Comparison of ENCODE assay signal across 29 mouse cellular contexts in genomic region chr7:79414449-79415375, GRCm38 (mm10). TPM values are rescaled to one million over a fixed set of nuclear protein-coding genes. Genes with fewer than 3 reads are reported as not detected.
DNase-seq lines count a peak whose midpoint lies in the region; ATAC-seq lines count a peak whose summit lies in the region.
"Had no signal": no experiment of that assay in that cellular context is flagged by ENCODE, and none has a peak within 500 bp of the region (broad histone marks: within the 10 kb centered on the region; RNA-seq: fewer than 3 reads in every experiment).

No protein-coding gene starts in this region.

- no peak overlapping the region for H3K9ac ChIP-seq in embryonic facial prominence, embryonic 14.5 days (ENCODE audit: low read depth, low read length)
- H3K9ac ChIP-seq in limb, embryonic 15.5 days, result no peak overlapping the region
- H3K9ac ChIP-seq in stomach, embryonic 16.5 days (ENCODE audit: low read length), result no peak overlapping the region
- H3K9ac ChIP-seq: forebrain, embryonic 15.5 days; heart, embryonic 13.5 days; intestine, embryonic 15.5 days; lung, embryonic 15.5 days; midbrain, embryonic 15.5 days had no signal

- H3K9me3 ChIP-seq in embryonic facial prominence, embryonic 14.5 days (ENCODE audit: control insufficient read depth, low read length), result no peaks in the 10 kb centered on the region
- H3K9me3 ChIP-seq in embryonic facial prominence, embryonic 10.5 days, result no peaks in the 10 kb centered on the region
- H3K9me3 ChIP-seq in limb, embryonic 10.5 days (replicated peaks), result no peaks in the 10 kb centered on the region
- H3K9me3 ChIP-seq in limb, embryonic 15.5 days, result no peaks in the 10 kb centered on the region
- no peaks in the 10 kb centered on the region for H3K9me3 ChIP-seq in stomach, embryonic 16.5 days (replicated peaks; ENCODE audit: control insufficient read depth, low read length)
- H3K9me3 ChIP-seq: forebrain, embryonic 15.5 days; heart, embryonic 13.5 days; hindbrain, embryonic 10.5 days; intestine, embryonic 15.5 days; lung, embryonic 15.5 days; midbrain, embryonic 10.5 days; midbrain, embryonic 15.5 days had no signal

- no peaks in the 10 kb centered on the region for H3K4me1 ChIP-seq in embryonic facial prominence, embryonic 14.5 days (ENCODE audit: control insufficient read depth, insufficient read depth, low read length)
- H3K4me1 ChIP-seq in embryonic facial prominence, embryonic 10.5 days, result no peaks in the 10 kb centered on the region
- no peaks in the 10 kb centered on the region; the same call in 1 of the 2 replicates for H3K4me1 ChIP-seq in limb, embryonic 10.5 days
- H3K4me1 ChIP-seq in limb, embryonic 15.5 days, result peaks cover 2% of the 10 kb centered on the region; the same call in 1 of the 2 replicates
- no peaks in the 10 kb centered on the region for H3K4me1 ChIP-seq in stomach, embryonic 16.5 days (ENCODE audit: control insufficient read depth, insufficient read depth, low read length)
- H3K4me1 ChIP-seq: forebrain, embryonic 15.5 days; heart, embryonic 13.5 days; intestine, embryonic 15.5 days; lung, embryonic 15.5 days; midbrain, embryonic 15.5 days had no signal

- 85% methylated on average over 18 of the region's 18 CpGs for WGBS in embryonic facial prominence, embryonic 14.5 days
- 90% methylated on average over 18 of the region's 18 CpGs for WGBS in embryonic facial prominence, embryonic 10.5 days
- 86% methylated on average over 18 of the region's 18 CpGs for WGBS in limb, embryonic 10.5 days
- 32% methylated on average over 18 of the region's 18 CpGs for WGBS in limb, embryonic 15.5 days
- 71% methylated on average over 18 of the region's 18 CpGs for WGBS in stomach, embryonic 16.5 days

- H3K4me3 ChIP-seq in embryonic facial prominence, embryonic 14.5 days (ENCODE audit: low read depth, low read length), result no peak overlapping the region
- H3K4me3 ChIP-seq in embryonic facial prominence, embryonic 10.5 days, result no peak overlapping the region
- no peak overlapping the region for H3K4me3 ChIP-seq in limb, embryonic 10.5 days
- no peak overlapping the region for H3K4me3 ChIP-seq in limb, embryonic 15.5 days
- H3K4me3 ChIP-seq in stomach, embryonic 16.5 days (replicated peaks; ENCODE audit: low read length), result no peak overlapping the region
- H3K4me3 ChIP-seq: forebrain, embryonic 15.5 days; heart, embryonic 13.5 days; hindbrain, embryonic 10.5 days; intestine, embryonic 15.5 days; lung, embryonic 15.5 days; midbrain, embryonic 10.5 days; midbrain, embryonic 15.5 days had no signal

- no peaks in the 10 kb centered on the region for H3K27me3 ChIP-seq in embryonic facial prominence, embryonic 14.5 days (replicated peaks; ENCODE audit: control insufficient read depth, insufficient read depth, low read length)
- H3K27me3 ChIP-seq in embryonic facial prominence, embryonic 10.5 days (replicated peaks; ENCODE audit: low read depth, poor library complexity, severe bottlenecking), result no peaks in the 10 kb centered on the region
- no peaks in the 10 kb centered on the region for H3K27me3 ChIP-seq in limb, embryonic 10.5 days (ENCODE audit: low read depth, poor library complexity, severe bottlenecking)
- no peaks in the 10 kb centered on the region for H3K27me3 ChIP-seq in limb, embryonic 15.5 days
- no peaks in the 10 kb centered on the region for H3K27me3 ChIP-seq in stomach, embryonic 16.5 days (ENCODE audit: control insufficient read depth, insufficient read depth, low read length)
- H3K27me3 ChIP-seq: CH12.LX; forebrain, embryonic 15.5 days; heart, embryonic 13.5 days; intestine, embryonic 15.5 days; lung, embryonic 15.5 days; midbrain, embryonic 15.5 days had no signal

- H3K27ac ChIP-seq in embryonic facial prominence, embryonic 14.5 days (replicated peaks; ENCODE audit: low read depth, low read length), result no peak overlapping the region
- no peak overlapping the region for H3K27ac ChIP-seq in embryonic facial prominence, embryonic 10.5 days (replicated peaks)
- peak overlapping the region; percentile 53; the same call in 1 of the 2 replicates for H3K27ac ChIP-seq in limb, embryonic 10.5 days
- H3K27ac ChIP-seq in limb, embryonic 15.5 days, result 0 out of 2 replicates have a peak overlapping the region, but pooled peaks have one; percentile 1
- H3K27ac ChIP-seq in stomach, embryonic 16.5 days (ENCODE audit: low read length), result no peak overlapping the region
- H3K27ac ChIP-seq: forebrain, embryonic 15.5 days; heart, embryonic 13.5 days; hindbrain, embryonic 10.5 days; hindbrain, postnatal 0 days; intestine, embryonic 15.5 days; kidney, postnatal 0 days; lung, embryonic 15.5 days; midbrain, embryonic 10.5 days; midbrain, embryonic 15.5 days had no signal

- ATAC-seq in embryonic facial prominence, embryonic 14.5 days (ENCODE audit: low read depth), result no peak
- no peak for ATAC-seq in limb, embryonic 15.5 days (ENCODE audit: insufficient number of reproducible peaks, low FRiP score, low TSS enrichment, low read depth)
- ATAC-seq in stomach, embryonic 16.5 days (ENCODE audit: insufficient read depth, low FRiP score), result peak; percentile 37; the same call in 1 of the 2 replicates
- ATAC-seq: activated CD4-positive, CD25-positive, alpha-beta regulatory T cell, adult 4 months; forebrain, embryonic 15.5 days; hindbrain, postnatal 0 days; intestine, embryonic 15.5 days; midbrain, embryonic 15.5 days had no signal

- H3K36me3 ChIP-seq in embryonic facial prominence, embryonic 14.5 days (ENCODE audit: control insufficient read depth, insufficient read depth, low read length), result no peaks in the 10 kb centered on the region
- peaks cover 44% of the 10 kb centered on the region for H3K36me3 ChIP-seq in embryonic facial prominence, embryonic 10.5 days (replicated peaks)
- peaks cover 45% of the 10 kb centered on the region for H3K36me3 ChIP-seq in limb, embryonic 10.5 days
- H3K36me3 ChIP-seq in limb, embryonic 15.5 days, result 0 out of 2 replicates have a peak, but pooled peaks cover 2% of the 10 kb centered on the region
- H3K36me3 ChIP-seq in stomach, embryonic 16.5 days (ENCODE audit: control insufficient read depth, insufficient read depth, low read length), result no peaks in the 10 kb centered on the region
- H3K36me3 ChIP-seq: forebrain, embryonic 15.5 days; intestine, embryonic 15.5 days; lung, embryonic 15.5 days; midbrain, embryonic 15.5 days had no signal

- peak; percentile 33 for DNase-seq in embryonic facial prominence, embryonic 14.5 days (ENCODE audit: low spot score)
- DNase-seq in embryonic facial prominence, embryonic 10.5 days (ENCODE audit: low spot score), result no peak
- DNase-seq in limb, embryonic 10.5 days (ENCODE audit: low spot score), result no peak
- no peak for DNase-seq in left cerebral cortex, adult 11 months (ENCODE audit: low spot score)
- no peak for DNase-seq in thymus, postnatal 0 days (ENCODE audit: low spot score)
- no peak for DNase-seq in cerebellum, postnatal 36 days
- DNase-seq: adrenal gland, adult 8-10 months; cerebellum, adult 11 months; cerebellum, postnatal 10 days; heart, postnatal 10 days; kidney, adult 2 months; kidney, postnatal 4 days; layer of hippocampus, postnatal 36 days; thymus, adult 18-20 months; thymus, postnatal 36 days had no signal

- H3K4me2 ChIP-seq in embryonic facial prominence, embryonic 14.5 days (ENCODE audit: low read depth, low read length), result no peak overlapping the region
- H3K4me2 ChIP-seq in limb, embryonic 15.5 days, result peak overlapping the region; percentile 30
- no peak overlapping the region for H3K4me2 ChIP-seq in stomach, embryonic 16.5 days (ENCODE audit: low read depth, low read length)
- H3K4me2 ChIP-seq: forebrain, embryonic 15.5 days; heart, embryonic 13.5 days; intestine, embryonic 15.5 days; liver, embryonic 11.5 days; lung, embryonic 15.5 days; midbrain, embryonic 15.5 days had no signal

RNA-seq across cellular contexts. Expression of gene Fanci, which starts 23.0 kb away (rescaled TPM):
- 8.2 and 8.3 TPM in 2 replicates for polyA plus RNA-seq in embryonic facial prominence, embryonic 14.5 days (2014; fragmentation: Nextera tagmentation; extraction: Ambion mirVana)
- polyA plus RNA-seq in embryonic facial prominence, embryonic 10.5 days (2016; fragmentation: Nextera tagmentation; extraction: Ambion mirVana), result 20.0 TPM in 2 replicates
- 19.7 and 22.4 TPM in 2 replicates for polyA plus RNA-seq in limb, embryonic 10.5 days (2016; fragmentation: Nextera tagmentation; extraction: Ambion mirVana)
- 6.1 and 6.2 TPM in 2 replicates for polyA plus RNA-seq in limb, embryonic 15.5 days (2015; fragmentation: Nextera tagmentation; extraction: Ambion mirVana)
- polyA plus RNA-seq in stomach, embryonic 16.5 days (2015; fragmentation: Nextera tagmentation; extraction: Ambion mirVana), result 8.5 and 9.0 TPM in 2 replicates
- polyA plus RNA-seq in thymus, postnatal 0 days (2015; fragmentation: Nextera tagmentation; extraction: Ambion mirVana), result 9.7 and 9.8 TPM in 2 replicates

RNA-seq across cellular contexts. Expression of gene Rlbp1, which starts 27.9 kb away (rescaled TPM):
- polyA plus RNA-seq in embryonic facial prominence, embryonic 14.5 days (2014; fragmentation: Nextera tagmentation; extraction: Ambion mirVana), result 2.5 and 3.4 TPM in 2 replicates
- polyA plus RNA-seq in embryonic facial prominence, embryonic 10.5 days (2016; fragmentation: Nextera tagmentation; extraction: Ambion mirVana), result 1.1 and 1.5 TPM in 2 replicates
- polyA plus RNA-seq in limb, embryonic 10.5 days (2016; fragmentation: Nextera tagmentation; extraction: Ambion mirVana), result 0.21 and 0.33 TPM in 2 replicates
- 1.1 and 2.0 TPM in 2 replicates for polyA plus RNA-seq in limb, embryonic 15.5 days (2015; fragmentation: Nextera tagmentation; extraction: Ambion mirVana)
- 0.44 and 0.75 TPM in 2 replicates for polyA plus RNA-seq in stomach, embryonic 16.5 days (2015; fragmentation: Nextera tagmentation; extraction: Ambion mirVana)
- polyA plus RNA-seq in thymus, postnatal 0 days (2015; fragmentation: Nextera tagmentation; extraction: Ambion mirVana), result 0.18 and 0.30 TPM in 2 replicates
- polyA plus RNA-seq: heart, embryonic 13.5 days had no signal

RNA-seq across cellular contexts. Expression of gene Polg, which starts 51.5 kb away (rescaled TPM):
- 33.3 and 38.7 TPM in 2 replicates for polyA plus RNA-seq in embryonic facial prominence, embryonic 14.5 days (2014; fragmentation: Nextera tagmentation; extraction: Ambion mirVana)
- 33.4 and 37.8 TPM in 2 replicates for polyA plus RNA-seq in embryonic facial prominence, embryonic 10.5 days (2016; fragmentation: Nextera tagmentation; extraction: Ambion mirVana)
- 41.1 and 42.3 TPM in 2 replicates for polyA plus RNA-seq in limb, embryonic 10.5 days (2016; fragmentation: Nextera tagmentation; extraction: Ambion mirVana)
- polyA plus RNA-seq in limb, embryonic 15.5 days (2015; fragmentation: Nextera tagmentation; extraction: Ambion mirVana), result 30.9 and 33.7 TPM in 2 replicates
- polyA plus RNA-seq in stomach, embryonic 16.5 days (2015; fragmentation: Nextera tagmentation; extraction: Ambion mirVana), result 25.4 and 30.8 TPM in 2 replicates
- 38.5 and 40.4 TPM in 2 replicates for polyA plus RNA-seq in thymus, postnatal 0 days (2015; fragmentation: Nextera tagmentation; extraction: Ambion mirVana)

Comparison
In these comparisons a context has a peak if more than half of its experiments do, and no peak if none do; other contexts are left out.
1. H3K27ac ChIP-seq: peak in limb, embryonic 10.5 days (single experiment) and limb, embryonic 15.5 days (single experiment); none in embryonic facial prominence, embryonic 14.5 days (single experiment), embryonic facial prominence, embryonic 10.5 days (single experiment) and stomach, embryonic 16.5 days (single experiment).